Mouse (Mus musculus): ENCODE measurements at regions not wholly inside any gene's neighbourhood (a gene's known extent, or its start where the extent isn't known, plus 50 kb on each side); places are given as distances from the start of the nearest gene placed in this dataset.

GRCm38 (mm10) chr13:107888571-107889451, 155.4 kb upstream of the Smim15 start:
- Histone ChIP-seq H3K27ac (peak overlapping the region; percentile 80; the same call in 1 of the 2 replicates), H3K4me2 (peak overlapping the region; percentile 92), H3K4me1 (peaks cover 26% of the 10 kb centered on the region), H3K36me3 (no peaks in the 10 kb centered on the region), H3K4me3 (peak overlapping the region; percentile 73), H3K27me3 (0 out of 2 replicates have a peak, but pooled peaks cover 5% of the 10 kb centered on the region), H3K9me3 (no peaks in the 10 kb centered on the region), H3K9ac (peak overlapping the region; percentile 78)
- ATAC-seq (ENCODE audit: insufficient number of reproducible peaks, low FRiP score, low TSS enrichment, low read depth): no peak
- under 1% methylated on average over 97 of the region's 127 CpGs for WGBS

- no peaks in the 10 kb centered on the region for H3K36me3 ChIP-seq
- H3K4me2 ChIP-seq: peak overlapping the region; percentile 92
- H3K27ac ChIP-seq: no peak overlapping the region
- peak overlapping the region; percentile 73 for H3K4me3 ChIP-seq
- no peak for ATAC-seq (ENCODE audit: insufficient number of reproducible peaks, low FRiP score, low TSS enrichment, low read depth)
- under 1% methylated on average over 9 of the region's 9 CpGs for WGBS
- 0 out of 2 replicates have a peak, but pooled peaks cover 4% of the 10 kb centered on the region for H3K27me3 ChIP-seq
- H3K9me3 ChIP-seq: no peaks in the 10 kb centered on the region
- H3K4me1 ChIP-seq: peaks cover 26% of the 10 kb centered on the region
- peak overlapping the region; percentile 78 for H3K9ac ChIP-seq
These were observed 156.1 kb upstream of the Smim15 start for GRCm38 (mm10) chr13:107888231-107888555.

GRCm38 (mm10) chr13:107887366-107888230, 156.6 kb upstream of the Smim15 start:
- Histone ChIP-seq H3K27ac (no peak overlapping the region), H3K9ac (peak overlapping the region; percentile 78; the same call in 1 of the 2 replicates), H3K27me3 (0 out of 2 replicates have a peak, but pooled peaks cover 4% of the 10 kb centered on the region), H3K4me2 (peak overlapping the region; percentile 92), H3K4me1 (peaks cover 26% of the 10 kb centered on the region), H3K4me3 (peak overlapping the region; percentile 73), H3K9me3 (no peaks in the 10 kb centered on the region), H3K36me3 (no peaks in the 10 kb centered on the region)
- 3% methylated on average over 16 of the region's 16 CpGs for WGBS
- ATAC-seq (ENCODE audit: insufficient number of reproducible peaks, low FRiP score, low TSS enrichment, low read depth): no peak

- 87% methylated on average over 3 of the region's 3 CpGs for WGBS
- Histone ChIP-seq H3K27me3 (no peaks in the 10 kb centered on the region), H3K36me3 (no peaks in the 10 kb centered on the region), H3K4me3 (no peak overlapping the region), H3K27ac (no peak overlapping the region), H3K9me3 (no peaks in the 10 kb centered on the region), H3K9ac (no peak overlapping the region), H3K4me1 (peaks cover 19% of the 10 kb centered on the region; the same call in 1 of the 2 replicates), H3K4me2 (no peak overlapping the region)
- no peak for ATAC-seq (ENCODE audit: insufficient number of reproducible peaks, low FRiP score, low TSS enrichment, low read depth)
These were observed 159.4 kb upstream of the Smim15 start for GRCm38 (mm10) chr13:107884836-107885235.

- Histone ChIP-seq H3K4me2 (no peak overlapping the region), H3K9ac (no peak overlapping the region), H3K9me3 (no peaks in the 10 kb centered on the region), H3K27me3 (no peaks in the 10 kb centered on the region), H3K27ac (no peak overlapping the region), H3K36me3 (no peaks in the 10 kb centered on the region), H3K4me1 (peaks cover 10% of the 10 kb centered on the region; the same call in 1 of the 2 replicates), H3K4me3 (no peak overlapping the region)
- no peak for ATAC-seq (ENCODE audit: insufficient number of reproducible peaks, low FRiP score, low TSS enrichment, low read depth)
- 49% methylated on average over 5 of the region's 5 CpGs for WGBS
These were observed 161.9 kb upstream of the Smim15 start for GRCm38 (mm10) chr13:107882337-107882736.

GRCm38 (mm10) chr13:107880551-107880950, 163.7 kb upstream of the Smim15 start:
- ATAC-seq (ENCODE audit: insufficient number of reproducible peaks, low FRiP score, low TSS enrichment, low read depth): no peak
- Histone ChIP-seq H3K9me3 (no peaks in the 10 kb centered on the region), H3K4me3 (no peak overlapping the region), H3K27ac (no peak overlapping the region), H3K36me3 (no peaks in the 10 kb centered on the region), H3K27me3 (no peaks in the 10 kb centered on the region), H3K9ac (no peak overlapping the region), H3K4me1 (peaks cover 7% of the 10 kb centered on the region; the same call in 1 of the 2 replicates), H3K4me2 (no peak overlapping the region)
- WGBS: 97% methylated on average over 2 of the region's 2 CpGs

GRCm38 (mm10) chr13:107879535-107879934, 164.7 kb upstream of the Smim15 start:
- ATAC-seq (ENCODE audit: insufficient number of reproducible peaks, low FRiP score, low TSS enrichment, low read depth): no peak
- Histone ChIP-seq H3K9ac (no peak overlapping the region), H3K27ac (no peak overlapping the region), H3K4me3 (no peak overlapping the region), H3K9me3 (no peaks in the 10 kb centered on the region), H3K27me3 (no peaks in the 10 kb centered on the region), H3K4me2 (no peak overlapping the region), H3K4me1 (peaks cover 7% of the 10 kb centered on the region; the same call in 1 of the 2 replicates), H3K36me3 (no peaks in the 10 kb centered on the region)
- WGBS: 54% methylated on average over 7 of the region's 8 CpGs

- Histone ChIP-seq H3K4me2 (no peak overlapping the region), H3K4me1 (peaks cover 7% of the 10 kb centered on the region; the same call in 1 of the 2 replicates), H3K27ac (no peak overlapping the region), H3K9me3 (no peaks in the 10 kb centered on the region), H3K4me3 (no peak overlapping the region), H3K9ac (no peak overlapping the region), H3K27me3 (no peaks in the 10 kb centered on the region), H3K36me3 (no peaks in the 10 kb centered on the region)
- no peak for ATAC-seq (ENCODE audit: insufficient number of reproducible peaks, low FRiP score, low TSS enrichment, low read depth)
- WGBS: 68% methylated on average over 3 of the region's 3 CpGs
These were observed 165.3 kb upstream of the Smim15 start for GRCm38 (mm10) chr13:107878980-107879379.

- H3K4me3 ChIP-seq: no peak overlapping the region
- no peaks in the 10 kb centered on the region for H3K36me3 ChIP-seq
- H3K4me2 ChIP-seq: no peak overlapping the region
- no peak overlapping the region for H3K27ac ChIP-seq
- H3K9ac ChIP-seq: no peak overlapping the region
- peaks cover 10% of the 10 kb centered on the region for H3K4me1 ChIP-seq
- no peak for ATAC-seq (ENCODE audit: insufficient number of reproducible peaks, low FRiP score, low TSS enrichment, low read depth)
- 43% methylated on average over 2 of the region's 2 CpGs for WGBS
- H3K9me3 ChIP-seq: no peaks in the 10 kb centered on the region
- H3K27me3 ChIP-seq: no peaks in the 10 kb centered on the region
These were observed 171.0 kb upstream of the Smim15 start for GRCm38 (mm10) chr13:107873244-107873667.

- 75% methylated on average over 8 of the region's 8 CpGs for WGBS
- Histone ChIP-seq H3K4me1 (peaks cover 10% of the 10 kb centered on the region), H3K4me2 (no peak overlapping the region), H3K27ac (no peak overlapping the region), H3K4me3 (no peak overlapping the region), H3K9me3 (no peaks in the 10 kb centered on the region), H3K36me3 (no peaks in the 10 kb centered on the region), H3K27me3 (no peaks in the 10 kb centered on the region), H3K9ac (no peak overlapping the region)
- no peak for ATAC-seq (ENCODE audit: insufficient number of reproducible peaks, low FRiP score, low TSS enrichment, low read depth)
These were observed 171.7 kb upstream of the Smim15 start for GRCm38 (mm10) chr13:107872574-107872973.

- 35% methylated on average over 10 of the region's 10 CpGs for WGBS
- H3K27me3 ChIP-seq: no peaks in the 10 kb centered on the region
- H3K4me2 ChIP-seq: no peak overlapping the region
- peaks cover 10% of the 10 kb centered on the region for H3K4me1 ChIP-seq
- no peaks in the 10 kb centered on the region for H3K9me3 ChIP-seq
- no peak overlapping the region for H3K27ac ChIP-seq
- no peaks in the 10 kb centered on the region for H3K36me3 ChIP-seq
- H3K9ac ChIP-seq: no peak overlapping the region
- no peak overlapping the region for H3K4me3 ChIP-seq
- ATAC-seq (ENCODE audit: insufficient number of reproducible peaks, low FRiP score, low TSS enrichment, low read depth): no peak
These were observed 172.1 kb upstream of the Smim15 start for GRCm38 (mm10) chr13:107872137-107872536.

- Histone ChIP-seq H3K4me2 (no peak overlapping the region), H3K4me3 (no peak overlapping the region), H3K27ac (no peak overlapping the region), H3K9ac (no peak overlapping the region), H3K36me3 (no peaks in the 10 kb centered on the region), H3K4me1 (peaks cover 10% of the 10 kb centered on the region), H3K27me3 (no peaks in the 10 kb centered on the region), H3K9me3 (no peaks in the 10 kb centered on the region)
- WGBS: 82% methylated on average over 7 of the region's 7 CpGs
- ATAC-seq (ENCODE audit: insufficient number of reproducible peaks, low FRiP score, low TSS enrichment, low read depth): no peak
These were observed 175.3 kb upstream of the Smim15 start for GRCm38 (mm10) chr13:107868906-107869305.

Measured in limb, embryonic 15.5 days (tissue).